Mouse (Mus musculus) heart, adult 2 months (tissue): ENCODE results near the gene Prkab1. TPM values are rescaled to one million over a fixed set of nuclear protein-coding genes. Genes with fewer than 3 reads are reported as not detected.

Source experiments
- DNase-seq, 2 experiments: peaks; one replicate each; pipeline ENCODE4 v3.0.0; 2021
- H3K27ac ChIP-seq: fragments of 200-600 bp; 2 replicates; pipeline ENCODE4 v1.8.1; 2022
- H3K27me3 ChIP-seq: fragments of 200-500 bp; 2 replicates; pipeline ENCODE4 v1.6.1; 2012; ENCODE audit warnings: mild to moderate bottlenecking, low read length, inconsistent platforms, mixed read lengths; ENCODE audit not compliant: control insufficient read depth, insufficient read depth
- H3K36me3 ChIP-seq: fragments of 200-500 bp; 2 replicates; pipeline ENCODE4 v1.6.1; 2012; ENCODE audit warnings: low read length, inconsistent platforms; ENCODE audit not compliant: control insufficient read depth, insufficient read depth
- H3K4me1 ChIP-seq: fragments of 200-500 bp; 2 replicates; pipeline ENCODE4 v1.6.1; 2011; ENCODE audit warnings: low read length; ENCODE audit not compliant: control insufficient read depth, insufficient read depth
- H3K4me3 ChIP-seq: fragments of 200-600 bp; 2 replicates; pipeline ENCODE4 v1.8.1; 2022
- H3K79me2 ChIP-seq: fragments of 200-500 bp; replicated peaks from 2 replicates; pipeline ENCODE4 v1.6.1; 2012; ENCODE audit warnings: mild to moderate bottlenecking, inconsistent platforms, low read length, moderate library complexity, mixed read lengths; ENCODE audit not compliant: control insufficient read depth, insufficient read depth
- H3K9ac ChIP-seq: fragments of 200-500 bp; 2 replicates; pipeline ENCODE4 v1.6.1; 2012; ENCODE audit warnings: low read depth, mild to moderate bottlenecking, control low read depth, inconsistent platforms, low read length, mixed read lengths
- CTCF ChIP-seq: fragments of 200-600 bp; IDR thresholded peaks from 2 replicates; pipeline ENCODE4 v1.8.1; 2022; ENCODE audit warnings: antibody characterized with exemption, mild to moderate bottlenecking, moderate library complexity
- EP300 ChIP-seq: fragments of 200-500 bp; IDR thresholded peaks from 2 replicates; pipeline ENCODE4 v1.6.1; 2011; ENCODE audit warnings: low read depth, low read length, control low read depth; ENCODE audit not compliant: insufficient read depth
- POLR2A ChIP-seq: fragments of 200-500 bp; IDR thresholded peaks from 2 replicates; pipeline ENCODE4 v1.6.1; 2011; ENCODE audit warnings: mild to moderate bottlenecking, low read depth, low read length, control low read depth; ENCODE audit not compliant: insufficient read depth
- WGBS: fragments of 180-500 bp; shearing (Covaris S2); methylation state at CpG from one replicate; pipeline ENCODE4 v1.1.7; 2018; 5-methylcytosine and 5-hydroxymethylcytosine counted together
- intact Hi-C: fragments of 180-260 bp; cut with DNase I; formaldehyde crosslinking; loops from one replicate; pipeline ENCODE4 v1.15.1; 2025
- polyA plus RNA-seq: library from polyadenylated mRNA; depleted of rRNA; stranded (reverse); fragments of >200 nt; gene quantifications from 2 replicates; pipeline ENCODE4 v1.2.3, GENCODE M21; 2012
- total RNA-seq, 2 experiments: library from RNA; stranded (reverse); gene quantifications; 2 replicates each; pipeline ENCODE4 v1.2.3; 2021

Prkab1 gene
- total and polyA plus RNA-seq, 3 experiments = 50.6 to 64.8 (median 55.5) TPM

- Histone ChIP-seq H3K27ac (no peak overlapping the region), H3K4me3 (no peak overlapping the region), H3K36me3 (no peaks in the 10 kb centered on the region), H3K9ac (no peak overlapping the region), H3K79me2 (no peaks in the 10 kb centered on the region), H3K4me1 (no peaks in the 10 kb centered on the region), H3K27me3 (no peaks in the 10 kb centered on the region)
- intact Hi-C loops = no loop called here
- 87% methylated on average over 7 of the region's 7 CpGs for WGBS
- no peak for DNase-seq
- no peak for TF ChIP-seq CTCF
- TF ChIP-seq POLR2A = no peak
- no peak for TF ChIP-seq EP300
Observed at GRCm38 (mm10) chr5:116011700-116012099, 12.6 kb downstream of the Prkab1 start.

- no peak overlapping the region for H3K27ac ChIP-seq
- H3K9ac ChIP-seq = no peak overlapping the region
- H3K4me1 ChIP-seq = no peaks in the 10 kb centered on the region
- intact Hi-C loops = no loop called here
- no peaks in the 10 kb centered on the region for H3K36me3 ChIP-seq
- H3K79me2 ChIP-seq = no peaks in the 10 kb centered on the region
- no peaks in the 10 kb centered on the region for H3K27me3 ChIP-seq
- DNase-seq = no peak
- WGBS = 76% methylated on average over 2 of the region's 2 CpGs
- TF ChIP-seq EP300 (no peak), CTCF (no peak), POLR2A (no peak)
- H3K4me3 ChIP-seq = no peak overlapping the region
Observed at GRCm38 (mm10) chr5:116009884-116010627, 14.3 kb downstream of the Prkab1 start.

GRCm38 (mm10) chr5:116009091-116009851 is 15.0 kb downstream of the Prkab1 start:
- Histone ChIP-seq H3K27me3 (no peaks in the 10 kb centered on the region), H3K27ac (no peak overlapping the region), H3K4me1 (no peaks in the 10 kb centered on the region), H3K4me3 (no peak overlapping the region), H3K36me3 (no peaks in the 10 kb centered on the region), H3K79me2 (no peaks in the 10 kb centered on the region), H3K9ac (no peak overlapping the region)
- DNase-seq = no peak
- WGBS = 88% methylated on average over 15 of the region's 15 CpGs
- no peak for TF ChIP-seq EP300
- no peak for TF ChIP-seq POLR2A
- TF ChIP-seq CTCF = no peak
- intact Hi-C loops = no loop called here

GRCm38 (mm10) chr5:116007723-116008122 is 16.6 kb downstream of the Prkab1 start:
- no peak overlapping the region for H3K27ac ChIP-seq
- WGBS = 89% methylated on average over 13 of the region's 13 CpGs

GRCm38 (mm10) chr5:116006324-116007099 is 17.8 kb downstream of the Prkab1 start:
- peak; percentile 61 for TF ChIP-seq CTCF
- TF ChIP-seq EP300 = no peak
- peak; percentile 53 to 56 for DNase-seq
- H3K79me2 ChIP-seq = no peaks in the 10 kb centered on the region
- H3K27ac ChIP-seq = no peak overlapping the region
- WGBS = 73% methylated on average over 22 of the region's 22 CpGs
- H3K9ac ChIP-seq = no peak overlapping the region
- H3K4me3 ChIP-seq = no peak overlapping the region
- H3K36me3 ChIP-seq = no peaks in the 10 kb centered on the region
- H3K27me3 ChIP-seq = no peaks in the 10 kb centered on the region
- intact Hi-C loops = loop anchor here (2.0 kb wide), 1 partner anchor 216 kb away; no protein-coding TSS in a partner anchor
- no peaks in the 10 kb centered on the region for H3K4me1 ChIP-seq

More at GRCm38 (mm10) chr5:116007723-116008122, 16.6 kb downstream of the Prkab1 start:
- intact Hi-C loops = loop anchor here (2.0 kb wide), 1 partner anchor 217 kb away; no protein-coding TSS in a partner anchor
- H3K27me3 ChIP-seq = no peaks in the 10 kb centered on the region
- H3K79me2 ChIP-seq = no peaks in the 10 kb centered on the region
- no peak overlapping the region for H3K4me3 ChIP-seq
- H3K36me3 ChIP-seq = no peaks in the 10 kb centered on the region
- H3K4me1 ChIP-seq = no peaks in the 10 kb centered on the region
- DNase-seq = no peak
- H3K9ac ChIP-seq = no peak overlapping the region
- TF ChIP-seq CTCF = no peak
- TF ChIP-seq EP300 = no peak
- TF ChIP-seq POLR2A = no peak
